Mouse (Mus musculus): ENCODE results near the gene BC028528.

- no peak for TF ChIP-seq CTCF (IDR thresholded peaks at IDR 0.05; ENCODE audit: low read depth, low read length)
- TF ChIP-seq TAL1 (conservative IDR thresholded peaks at IDR 0.05; ENCODE audit: low read depth, low read length), result no peak
- TF ChIP-seq GATA1 (IDR thresholded peaks at IDR 0.05; ENCODE audit: borderline replicate concordance, low read length), result no peak
- no peak; the same call in 1 of the 2 replicates for TF ChIP-seq POLR2AphosphoS5 (IDR thresholded peaks at IDR 0.05; ENCODE audit: insufficient replicate concordance, low read depth, low read length)
Observed at GRCm38 (mm10) chr3:95928658-95929503, 37.1 kb upstream of the BC028528 start, which contains the start of gene Anp32e.
